Mouse (Mus musculus) spleen, adult 2 months (tissue): ENCODE data around the gene Syna. TPM values are rescaled to one million over a fixed set of nuclear protein-coding genes. Genes with fewer than 3 reads are reported as not detected.
A peak's percentile ranks its signal among the peaks of the same experiment; 100 is the strongest.

ENCODE experiments used
- DNase-seq, 2 experiments: peaks; one replicate each; pipeline versions ENCODE4 v3.0.0 to v3.0.0-alpha.2; 2012 to 2021; ENCODE audit warnings: low spot score in 2 of 2, low read depth in 1 of 2
- H3K27ac ChIP-seq: fragments of 200-500 bp; 2 replicates; pipeline ENCODE4 v1.5.1; 2012; ENCODE audit warnings: low read length, inconsistent platforms; ENCODE audit not compliant: insufficient read depth
- H3K27me3 ChIP-seq: fragments of 200-500 bp; 2 replicates; pipeline ENCODE4 v1.6.1; 2012; ENCODE audit warnings: mild to moderate bottlenecking, moderate library complexity, low read length, inconsistent platforms; ENCODE audit not compliant: control insufficient read depth, insufficient read depth
- H3K36me3 ChIP-seq: fragments of 200-500 bp; 2 replicates; pipeline ENCODE4 v1.6.1; 2012; ENCODE audit warnings: mild to moderate bottlenecking, low read length, inconsistent platforms; ENCODE audit not compliant: control insufficient read depth, insufficient read depth
- H3K4me1 ChIP-seq: fragments of 200-500 bp; 2 replicates; pipeline ENCODE4 v1.6.1; 2011; ENCODE audit warnings: inconsistent platforms; ENCODE audit not compliant: control insufficient read depth, insufficient read depth, insufficient read length
- H3K4me3 ChIP-seq: fragments of 200-500 bp; 2 replicates; pipeline ENCODE4 v1.5.1; 2011; ENCODE audit warnings: mild to moderate bottlenecking, inconsistent platforms; ENCODE audit not compliant: insufficient read depth, insufficient read length; ENCODE audit errors: extremely low read depth
- CTCF ChIP-seq: fragments of 200-500 bp; IDR thresholded peaks from 2 replicates; pipeline ENCODE4 v1.5.1; 2011; ENCODE audit warnings: mild to moderate bottlenecking, inconsistent platforms; ENCODE audit not compliant: insufficient read depth, insufficient read length, insufficient replicate concordance; ENCODE audit errors: extremely low read depth
- POLR2A ChIP-seq: fragments of 200-500 bp; IDR thresholded peaks from 2 replicates; pipeline ENCODE4 v1.6.1; 2011; ENCODE audit warnings: low read depth, low read length, inconsistent platforms
- WGBS: fragments of 180-500 bp; shearing (Covaris S2); methylation state at CpG from one replicate; pipeline ENCODE4 v1.1.7; 2018; 5-methylcytosine and 5-hydroxymethylcytosine counted together
- polyA plus RNA-seq: library from polyadenylated mRNA; depleted of rRNA; stranded (reverse); fragments of >200 nt; gene quantifications from 2 replicates; pipeline ENCODE4 v1.2.3, GENCODE M21; 2012

Gene Syna
- polyA plus RNA-seq, 1 experiment: not detected

- H3K4me1 ChIP-seq: no peaks in the 10 kb centered on the region
- 56% methylated on average over 3 of the region's 3 CpGs for WGBS
These were observed 29.9 kb upstream of the Syna start for GRCm38 (mm10) chr5:134589900-134590299.

GRCm38 (mm10) chr5:134584798-134585197 is 24.8 kb upstream of the Syna start:
- peak; percentile 28 to 46 for DNase-seq
- Histone ChIP-seq H3K4me1 (no peaks in the 10 kb centered on the region; the same call in 1 of the 2 replicates), H3K4me3 (no peak overlapping the region), H3K27me3 (no peaks in the 10 kb centered on the region), H3K27ac (0 out of 2 replicates have a peak overlapping the region, but pooled peaks have one; percentile 48), H3K36me3 (no peaks in the 10 kb centered on the region; the same call in 1 of the 2 replicates)
- WGBS: 42% methylated on average over 5 of the region's 5 CpGs
- TF ChIP-seq CTCF: no peak
- TF ChIP-seq POLR2A: no peak

More at GRCm38 (mm10) chr5:134589900-134590299, 29.9 kb upstream of the Syna start:
- no peak overlapping the region for H3K27ac ChIP-seq
- TF ChIP-seq POLR2A (no peak), CTCF (no peak)
- no peak overlapping the region for H3K4me3 ChIP-seq
- no peak for DNase-seq
- H3K27me3 ChIP-seq: no peaks in the 10 kb centered on the region
- H3K36me3 ChIP-seq: peaks cover 15% of the 10 kb centered on the region

- Histone ChIP-seq H3K4me1 (no peaks in the 10 kb centered on the region; the same call in 1 of the 2 replicates), H3K4me3 (0 out of 2 replicates have a peak overlapping the region, but pooled peaks have one; percentile 37), H3K36me3 (no peaks in the 10 kb centered on the region; the same call in 1 of the 2 replicates), H3K27me3 (no peaks in the 10 kb centered on the region), H3K27ac (peak overlapping the region; percentile 82)
- TF ChIP-seq POLR2A (no peak), CTCF (no peak)
- WGBS: 16% methylated on average over 3 of the region's 3 CpGs
- no peak for DNase-seq
These were observed 23.9 kb upstream of the Syna start for GRCm38 (mm10) chr5:134583884-134584213.

- H3K4me1 ChIP-seq: no peaks in the 10 kb centered on the region; the same call in 1 of the 2 replicates
- DNase-seq: no peak
- H3K27ac ChIP-seq: peak overlapping the region; percentile 82
These were observed 23.3 kb upstream of the Syna start for GRCm38 (mm10) chr5:134583006-134583883.

GRCm38 (mm10) chr5:134582221-134582907 is 22.4 kb upstream of the Syna start:
- WGBS: 8% methylated on average over 26 of the region's 30 CpGs
- TF ChIP-seq CTCF (peak; percentile 79), POLR2A (peak; percentile 59)
- H3K27ac ChIP-seq: peak overlapping the region; percentile 76

More at GRCm38 (mm10) chr5:134583006-134583883, 23.3 kb upstream of the Syna start:
- WGBS: 19% methylated on average over 15 of the region's 15 CpGs
- peak overlapping the region; percentile 97 for H3K4me3 ChIP-seq
- H3K27me3 ChIP-seq: no peaks in the 10 kb centered on the region
- H3K36me3 ChIP-seq: no peaks in the 10 kb centered on the region
- TF ChIP-seq POLR2A (no peak), CTCF (no peak)

GRCm38 (mm10) chr5:134581146-134581545 is 21.2 kb upstream of the Syna start, which contains the start of gene Rfc2:
TSS of gene Rfc2 (plus strand) at chr5:134581366.
- Histone ChIP-seq H3K36me3 (no peaks in the 10 kb centered on the region), H3K27me3 (no peaks in the 10 kb centered on the region), H3K4me1 (no peaks in the 10 kb centered on the region; the same call in 1 of the 2 replicates), H3K4me3 (no peak within 1 kb of the TSS), H3K27ac (no peak within 1 kb of the TSS)
- TF ChIP-seq CTCF: no peak
- no peak for TF ChIP-seq POLR2A
- DNase-seq: no peak
- WGBS: 93% methylated on average over 5 of the region's 5 CpGs

More at GRCm38 (mm10) chr5:134582221-134582907, 22.4 kb upstream of the Syna start:
- DNase-seq: peak; percentile 93 to 97
- Histone ChIP-seq H3K4me3 (peak overlapping the region; percentile 97), H3K27me3 (no peaks in the 10 kb centered on the region), H3K36me3 (no peaks in the 10 kb centered on the region), H3K4me1 (no peaks in the 10 kb centered on the region; the same call in 1 of the 2 replicates)
